Mouse (Mus musculus): ENCODE data around the gene Tmem251.

Gene Tmem251

DNA sequence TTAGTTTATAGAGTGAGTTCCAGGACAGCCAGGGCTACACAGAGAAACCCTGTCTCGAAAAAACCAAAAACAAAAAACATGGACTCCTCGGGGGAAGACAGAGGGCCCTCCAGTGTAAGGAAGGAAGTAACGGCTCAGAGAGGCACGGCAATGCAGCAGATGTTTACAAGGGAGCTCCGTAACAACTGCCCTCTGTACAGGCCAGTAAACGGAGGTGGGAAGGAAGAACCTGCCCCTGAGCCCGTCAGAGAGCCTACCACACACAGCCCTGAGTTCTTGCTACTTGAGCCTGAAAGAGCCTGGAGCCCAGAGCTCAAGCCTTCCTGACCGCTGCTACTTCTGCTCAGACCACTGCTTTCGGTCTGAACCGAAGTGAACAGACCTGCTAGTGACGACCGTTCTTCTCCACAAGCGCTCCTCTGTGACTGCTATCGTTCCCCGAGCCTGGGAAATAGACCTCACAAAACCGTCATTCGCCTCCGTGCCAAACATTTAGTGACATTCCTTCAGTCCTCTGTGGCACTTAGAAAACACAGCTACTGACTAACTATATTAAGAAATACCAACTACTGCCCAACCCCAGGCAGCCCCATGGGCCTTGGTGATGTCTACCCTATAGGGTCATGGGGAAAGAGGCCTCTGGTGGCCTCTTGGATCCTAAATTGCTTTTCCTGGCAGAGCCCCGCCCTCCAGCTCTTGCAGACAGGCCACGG is 30.3 kb upstream of the Tmem251 start:
- no peak for DNase-seq

DNA sequence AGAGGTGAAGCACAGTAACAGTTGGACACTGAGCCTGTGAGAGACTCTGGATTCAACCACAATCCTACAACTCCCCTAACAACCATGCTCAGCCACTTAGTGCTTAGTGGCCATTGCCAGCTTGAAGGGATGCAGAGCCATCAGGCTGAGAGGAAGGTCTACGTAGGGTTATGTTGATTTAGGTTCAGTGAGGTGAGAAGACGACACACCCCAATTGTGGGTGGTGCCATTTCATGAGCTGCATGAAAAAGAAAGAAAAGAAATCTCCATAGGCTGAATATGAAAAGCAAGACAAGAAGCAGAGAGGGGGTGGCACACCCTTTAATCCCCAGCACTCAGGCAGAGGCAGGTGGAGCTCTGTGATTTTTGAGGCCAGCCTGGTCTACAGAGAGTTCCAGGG is 29.4 kb upstream of the Tmem251 start:
- DNase-seq = no peak

DNA sequence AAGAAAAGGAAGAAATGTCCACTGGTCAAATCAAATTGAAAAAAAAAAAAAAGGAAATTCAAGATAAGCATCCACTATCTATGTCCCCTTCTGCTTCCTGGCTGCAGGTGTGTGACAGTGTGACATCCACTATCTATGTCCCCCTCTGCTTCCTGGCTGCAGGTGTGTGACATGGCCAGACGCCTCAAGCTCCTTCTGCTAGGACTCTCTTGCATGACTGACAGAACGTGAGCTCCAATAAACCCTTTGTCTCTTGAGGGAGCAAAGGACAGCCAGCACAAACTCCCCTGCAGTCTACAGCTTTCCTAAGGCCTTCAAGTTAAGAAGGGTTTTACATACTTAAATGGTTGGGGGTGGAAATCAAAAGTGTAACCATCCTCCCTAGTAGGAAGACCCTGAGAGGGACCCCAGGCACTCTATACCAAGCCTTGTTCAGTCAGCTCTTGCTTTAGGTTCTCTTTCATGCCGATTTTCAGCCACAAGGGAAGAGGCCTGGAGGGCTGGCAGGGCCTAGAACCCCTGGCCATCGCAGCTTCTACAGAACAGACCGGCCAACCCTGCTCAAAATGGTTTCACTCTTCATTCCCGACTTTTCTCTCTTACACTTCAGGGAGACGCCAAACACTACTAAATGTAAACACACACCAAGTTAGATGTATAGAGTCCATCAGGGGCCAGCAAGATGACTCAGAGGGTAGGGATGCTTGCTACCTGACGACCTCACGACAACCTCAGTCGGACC is 28.7 kb upstream of the Tmem251 start:
- DNase-seq = no peak

DNA sequence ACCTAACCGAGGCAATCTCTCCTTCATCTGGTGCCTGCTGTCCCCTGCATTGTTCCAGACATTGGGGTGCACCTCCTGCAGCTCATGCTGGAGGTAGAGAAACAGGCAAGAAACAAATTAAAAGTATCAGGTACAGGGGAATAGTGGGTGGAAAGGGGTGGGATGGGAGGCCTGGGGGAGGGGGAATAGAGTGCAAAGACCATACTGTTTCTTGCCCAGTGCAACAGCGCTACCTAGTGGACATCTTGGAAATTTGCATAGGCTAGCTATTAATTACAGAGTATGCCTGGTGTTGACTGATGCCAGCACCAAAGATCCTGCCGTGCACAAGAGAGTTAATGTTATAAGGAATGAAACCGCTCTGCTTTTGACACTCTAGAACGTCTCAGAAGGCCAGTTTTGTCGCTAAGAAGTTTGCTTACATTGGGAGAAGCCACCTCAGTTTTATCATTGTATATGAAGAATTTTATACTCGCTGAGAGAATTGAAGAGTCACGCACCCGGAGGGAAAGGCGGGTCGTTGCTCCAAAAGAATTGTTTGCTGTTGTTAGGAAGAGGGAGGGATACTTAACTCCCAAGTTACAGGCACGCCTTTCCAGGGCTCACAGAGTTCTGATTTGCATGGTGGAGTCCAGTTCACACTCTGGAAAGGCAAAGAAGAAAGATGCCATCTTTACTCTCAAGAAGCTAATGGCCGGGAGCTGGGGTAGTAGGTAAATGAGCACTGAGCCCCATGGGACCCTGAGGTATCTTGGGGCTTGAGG is 23.8 kb upstream of the Tmem251 start:
- peak; percentile 34 for DNase-seq

DNA sequence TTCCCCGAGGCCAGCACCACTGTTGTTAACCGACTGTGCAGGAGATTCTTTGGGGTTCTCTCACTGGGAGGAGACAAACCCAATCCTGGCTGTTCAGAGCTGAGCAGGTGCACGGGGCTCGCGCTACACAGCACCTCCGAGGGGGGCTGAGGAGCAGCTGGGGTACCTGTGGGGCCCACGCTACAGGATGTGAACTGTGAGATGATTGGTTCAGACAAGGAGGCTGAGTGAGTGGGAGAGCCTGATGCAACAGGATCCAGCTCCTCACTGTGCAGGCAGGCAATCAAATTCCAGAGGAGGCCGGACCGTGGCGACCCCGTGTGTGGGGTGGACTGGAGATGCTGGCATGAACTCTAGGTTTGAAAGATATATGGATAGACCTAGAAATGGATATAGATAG is 21.1 kb upstream of the Tmem251 start:
- DNase-seq = no peak

DNA sequence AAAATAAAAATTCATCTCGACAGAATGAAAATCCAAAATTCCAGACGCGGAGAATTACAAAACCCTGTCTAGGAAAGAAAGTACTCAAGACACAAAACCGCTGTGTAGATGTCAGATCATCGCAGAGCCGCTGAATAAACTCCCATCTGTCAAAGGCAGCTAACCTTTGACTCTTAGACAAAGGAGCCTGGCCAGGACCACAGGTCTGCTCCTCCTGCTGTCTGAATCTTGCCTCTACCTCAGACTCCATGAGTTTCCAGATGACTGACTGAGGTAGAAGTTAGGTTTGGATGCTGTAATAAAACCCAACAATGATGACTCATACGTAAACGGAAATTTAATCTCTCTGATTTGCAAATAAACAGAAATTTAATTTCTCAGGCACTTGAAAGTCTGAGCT is 20.6 kb upstream of the Tmem251 start:
- DNase-seq = no peak

DNA sequence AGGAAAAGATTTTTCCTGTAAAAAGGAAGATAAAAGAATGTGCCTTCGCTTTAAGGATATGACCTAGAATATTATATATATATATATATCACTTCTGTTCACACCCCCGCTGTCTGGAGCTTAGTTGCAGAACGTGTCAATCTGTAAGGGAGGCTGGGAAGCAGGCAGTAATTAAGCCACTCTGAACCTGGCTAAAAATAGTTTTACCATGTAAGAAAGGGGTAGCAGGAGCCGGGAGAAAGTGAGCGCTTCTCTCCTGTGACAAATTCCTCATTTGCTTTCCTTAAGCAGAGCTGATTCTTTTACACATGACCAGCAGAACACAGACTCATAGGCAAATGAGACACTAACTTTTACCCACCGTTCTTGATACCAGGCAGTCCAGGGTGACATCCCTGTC is 19.7 kb upstream of the Tmem251 start:
- no peak for DNase-seq

DNA sequence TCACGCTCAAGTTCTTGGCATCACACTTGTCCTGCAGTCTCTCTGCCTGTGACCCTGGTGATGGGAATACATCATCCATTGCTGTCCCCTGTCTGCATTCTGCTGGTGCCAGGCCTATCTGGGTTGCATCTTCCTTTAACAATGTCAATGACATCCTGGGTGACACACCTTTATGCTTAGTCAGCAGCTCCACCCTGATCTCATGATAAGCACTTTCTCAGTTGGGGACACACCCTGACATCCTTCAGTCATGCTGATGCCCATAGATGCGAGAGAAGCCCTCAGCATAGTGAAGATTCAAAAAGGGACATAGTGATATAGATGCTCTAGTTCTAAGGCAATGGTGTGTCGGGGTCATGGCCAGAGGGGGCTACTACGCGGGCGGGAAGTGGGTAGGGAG is 18.4 kb upstream of the Tmem251 start:
- no peak for DNase-seq

DNA sequence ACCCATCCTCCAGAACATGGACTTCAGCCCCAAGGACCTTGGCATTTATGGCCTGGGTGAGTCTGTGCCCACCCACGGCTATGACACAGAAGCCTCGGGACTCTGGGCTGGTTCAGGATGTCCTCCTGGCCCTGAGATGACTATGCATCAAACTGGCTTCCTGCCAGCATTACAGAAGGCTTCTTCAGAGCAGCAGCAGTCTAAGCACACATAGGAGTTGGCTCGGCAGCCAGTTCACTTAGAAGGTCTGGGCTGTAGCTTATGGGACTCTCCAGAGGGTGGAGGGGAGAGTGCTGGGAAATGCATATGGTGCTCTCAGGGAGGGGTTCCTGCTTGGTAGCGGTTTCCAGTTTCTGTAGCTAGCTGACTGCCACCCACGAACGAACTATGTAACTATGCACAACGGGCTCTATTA is 17.8 kb upstream of the Tmem251 start:
- DNase-seq = no peak

DNA sequence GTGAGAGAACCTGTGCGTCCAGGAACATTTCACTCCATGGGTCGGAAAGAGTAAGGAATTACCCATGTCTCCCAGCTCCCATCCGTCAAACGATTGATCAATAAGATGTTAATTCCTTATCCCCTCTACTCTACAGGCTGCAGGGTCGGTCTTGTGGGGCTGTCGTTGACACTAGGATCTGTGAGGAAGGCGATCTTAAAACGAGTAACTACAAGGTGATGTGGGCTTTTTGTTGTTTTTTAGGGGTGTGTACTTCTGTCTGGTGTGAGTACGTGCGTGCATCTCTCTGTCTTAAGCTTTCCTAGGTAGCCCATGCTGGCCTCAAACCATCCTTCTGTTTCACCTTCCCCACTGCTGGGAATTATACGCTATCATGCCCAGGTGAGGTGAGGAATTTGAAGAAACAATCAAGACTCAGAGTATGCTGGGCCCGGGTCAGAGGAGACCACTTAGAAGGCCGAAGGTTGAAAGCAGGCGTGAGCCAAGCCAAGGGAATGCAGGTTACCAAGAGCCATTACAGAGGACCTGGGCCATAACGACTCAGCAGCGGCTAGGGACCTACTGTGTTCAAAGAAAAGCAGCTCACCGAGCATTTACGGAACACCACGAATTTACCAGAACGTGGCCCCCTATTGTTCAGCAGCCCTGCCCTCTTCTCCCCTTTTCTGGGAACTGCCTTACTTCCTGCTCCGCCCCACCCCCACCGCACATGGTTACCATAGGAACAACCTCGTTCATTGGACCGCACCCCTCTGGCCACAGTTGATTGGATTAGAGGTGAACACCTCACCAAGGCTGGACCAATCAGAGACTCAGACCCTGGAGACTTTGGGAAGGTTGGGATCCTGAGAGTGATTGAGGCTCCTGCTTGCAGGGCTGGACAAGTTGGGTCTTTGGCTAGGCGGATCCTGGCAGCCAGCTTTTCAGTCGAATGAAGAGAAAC is 13.4 kb upstream of the Tmem251 start:
- peak; percentile 81 for DNase-seq

DNA sequence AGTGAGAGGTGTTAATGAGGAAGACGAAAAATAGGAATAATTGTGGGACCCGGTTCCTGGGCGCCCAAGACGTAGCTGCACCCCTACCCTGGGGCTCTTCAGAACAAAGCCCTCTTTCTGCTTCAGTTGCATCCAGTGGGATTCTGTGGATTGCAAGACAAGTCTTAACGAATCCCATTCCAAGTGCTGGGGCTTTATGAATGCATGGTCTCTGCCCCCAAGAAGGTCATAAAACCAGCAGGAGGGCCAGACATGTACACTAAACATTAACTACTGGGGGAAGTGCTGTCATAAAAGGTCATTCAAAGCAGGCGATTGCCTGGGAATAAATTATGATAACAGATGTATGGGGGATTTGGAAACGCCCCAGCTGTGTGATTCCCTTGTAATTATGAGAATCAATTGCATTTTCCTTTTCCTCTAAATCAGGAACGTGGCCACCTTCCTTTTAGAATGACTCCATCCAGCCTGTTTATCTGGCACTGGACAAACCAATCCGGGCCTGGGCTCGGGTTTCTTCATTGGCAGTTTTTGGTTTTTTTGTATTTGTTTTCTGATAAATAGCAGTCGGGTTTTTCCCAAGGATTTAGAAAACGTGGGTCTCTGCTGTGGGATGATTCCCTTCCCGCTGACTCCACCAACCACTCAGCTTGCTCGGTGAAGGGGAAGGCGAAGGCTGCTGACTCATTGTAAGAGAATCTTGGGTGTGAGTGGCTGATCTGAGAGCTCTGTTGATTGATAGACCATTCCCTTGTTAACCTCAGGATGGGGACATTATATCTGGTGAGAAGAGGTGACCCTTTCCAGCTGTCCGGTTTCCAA is 12.6 kb upstream of the Tmem251 start:
- DNase-seq = peak; percentile 61

DNA sequence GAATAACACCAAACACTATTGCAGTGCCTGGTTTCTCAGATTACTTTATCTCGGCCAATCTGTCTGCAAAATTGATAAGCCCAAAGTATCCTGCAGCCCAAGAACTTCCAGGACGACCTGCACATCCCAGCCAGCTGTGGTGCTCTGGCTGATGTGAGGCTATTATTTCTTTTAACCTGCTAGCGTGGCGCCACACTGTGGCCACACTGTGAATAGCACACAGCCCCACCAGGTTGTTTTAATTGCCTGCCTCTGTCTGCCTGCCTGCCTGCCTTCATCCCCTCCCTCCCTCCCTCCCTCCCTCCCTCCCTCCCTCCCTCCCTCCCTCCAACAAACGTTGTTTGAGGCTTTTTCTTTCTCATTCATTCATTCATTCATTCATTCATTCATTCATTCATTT is 10.2 kb upstream of the Tmem251 start:
- peak; percentile 73 for DNase-seq

DNA sequence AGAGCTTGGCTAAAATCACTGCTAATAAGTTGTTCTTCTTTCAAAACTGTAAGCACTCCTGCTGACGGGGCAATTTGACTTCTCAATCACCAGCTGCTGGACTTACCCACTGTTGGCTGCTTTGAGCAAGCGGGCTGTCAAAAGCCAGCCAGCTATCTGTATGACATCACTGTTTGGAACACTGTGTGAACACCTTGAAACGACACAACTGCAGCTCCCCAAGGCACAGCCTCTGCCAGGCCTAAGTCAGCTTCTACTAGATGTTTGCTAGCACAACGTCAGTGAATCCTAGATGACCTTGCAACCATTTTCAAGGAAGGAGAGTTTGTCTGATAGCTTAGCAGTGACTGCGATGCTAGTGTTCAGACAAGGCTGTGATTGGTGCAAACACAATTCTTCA is 4.5 kb upstream of the Tmem251 start:
- DNase-seq = no peak

DNA sequence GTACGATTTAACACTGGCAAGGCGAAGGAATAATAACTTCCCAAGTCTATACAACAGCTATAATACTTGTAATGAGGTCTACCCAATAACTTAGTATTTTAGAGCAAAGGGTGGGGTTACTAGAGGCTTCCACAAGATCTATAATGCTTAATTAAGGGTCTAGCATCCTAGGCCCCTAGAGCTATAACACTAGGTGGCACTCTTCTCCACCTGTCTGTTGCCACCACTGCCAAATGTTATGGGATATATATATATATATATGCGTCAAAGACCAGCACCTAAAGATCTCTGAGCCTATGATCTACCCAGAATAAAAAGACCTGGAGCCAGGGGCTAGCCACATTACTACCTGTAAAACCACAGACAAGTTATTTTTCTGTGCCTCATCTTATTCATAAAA is 3.3 kb upstream of the Tmem251 start:
- DNase-seq = no peak

DNA sequence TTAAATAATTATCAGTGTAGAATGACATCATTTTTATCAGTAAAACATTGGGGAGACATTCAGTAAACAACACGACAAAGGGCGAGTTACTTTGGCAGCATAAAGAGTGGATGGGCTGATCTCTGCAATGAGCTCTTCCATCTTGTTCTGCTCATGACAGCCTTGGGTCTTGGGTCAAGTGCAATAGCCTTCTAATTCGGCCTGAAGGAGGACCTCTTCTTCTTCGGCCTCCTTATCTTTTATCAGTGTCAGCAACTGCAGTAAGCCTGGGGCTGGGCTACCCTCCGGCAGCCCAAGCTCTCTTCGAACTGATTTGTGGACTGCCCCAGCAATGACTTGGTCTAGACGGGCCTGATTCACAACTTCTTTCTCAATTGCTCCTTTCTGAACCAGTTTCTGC is 1.5 kb upstream of the Tmem251 start:
- no peak for DNase-seq

DNA sequence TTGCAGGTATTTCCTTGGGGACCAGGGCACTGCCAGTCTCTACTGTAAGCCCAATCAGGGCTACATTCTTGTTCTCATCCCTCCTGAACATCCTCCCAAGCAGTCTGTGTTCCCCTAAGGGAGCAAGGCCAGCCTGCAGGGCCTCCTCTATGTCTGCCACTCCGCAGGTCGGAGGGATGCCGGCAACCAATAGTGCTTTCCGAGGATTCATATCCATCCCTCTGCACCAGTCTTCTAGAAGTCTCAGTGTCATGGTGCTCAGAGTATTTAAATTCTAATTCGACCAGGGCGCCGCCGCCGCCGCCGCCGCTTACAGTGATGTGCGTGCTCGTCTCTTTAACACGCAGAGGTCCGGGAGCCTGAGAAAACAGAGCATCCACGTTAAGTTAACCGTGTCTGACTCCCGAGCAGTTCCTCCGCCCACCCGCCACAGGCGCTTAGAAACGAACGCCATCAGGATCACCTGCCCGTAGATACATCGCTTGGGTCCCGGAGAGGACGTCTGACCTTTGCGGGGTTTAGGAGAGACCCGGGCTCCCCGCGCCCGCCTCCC is 450 bp upstream of the Tmem251 start:
- DNase-seq = no peak

DNA sequence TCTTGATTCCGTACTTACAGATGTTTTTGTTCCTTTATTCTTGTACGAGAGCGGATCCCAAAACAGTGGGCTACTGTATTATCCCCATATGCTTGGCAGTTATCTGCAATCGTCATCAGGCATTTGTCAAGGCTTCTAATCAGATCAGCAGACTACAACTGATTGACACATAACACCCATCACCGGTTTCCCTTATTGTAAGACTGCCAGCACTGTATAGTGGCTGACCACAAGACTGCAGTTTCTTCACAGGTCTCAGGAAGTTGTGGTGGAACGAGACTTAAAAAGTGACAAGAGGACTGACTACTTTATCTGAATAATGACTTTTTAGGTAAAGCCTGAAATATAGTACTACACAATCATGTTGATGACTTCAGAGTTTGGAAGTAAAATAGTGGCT is 1.3 kb downstream of the Tmem251 start:
- DNase-seq = no peak

DNA sequence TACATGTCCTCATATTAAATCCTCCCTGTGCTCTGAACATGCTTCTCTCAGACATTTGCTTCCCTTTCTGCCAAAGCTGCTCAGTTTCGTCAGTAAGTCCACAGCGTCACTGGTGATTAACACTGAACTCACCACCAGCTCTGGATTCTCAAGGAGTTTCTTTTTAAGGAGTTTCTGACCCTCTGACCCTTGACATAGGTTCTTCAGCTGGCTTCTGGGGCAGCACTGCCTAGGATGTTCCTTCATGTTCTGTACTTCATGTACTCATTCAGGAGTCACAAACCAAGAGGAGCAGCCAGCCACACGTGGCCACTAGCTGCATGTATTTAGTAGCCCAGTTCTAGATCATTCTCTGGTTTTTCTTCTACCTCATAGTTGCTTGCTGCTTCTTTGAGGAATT is 4.7 kb downstream of the Tmem251 start:
- no peak for DNase-seq

DNA sequence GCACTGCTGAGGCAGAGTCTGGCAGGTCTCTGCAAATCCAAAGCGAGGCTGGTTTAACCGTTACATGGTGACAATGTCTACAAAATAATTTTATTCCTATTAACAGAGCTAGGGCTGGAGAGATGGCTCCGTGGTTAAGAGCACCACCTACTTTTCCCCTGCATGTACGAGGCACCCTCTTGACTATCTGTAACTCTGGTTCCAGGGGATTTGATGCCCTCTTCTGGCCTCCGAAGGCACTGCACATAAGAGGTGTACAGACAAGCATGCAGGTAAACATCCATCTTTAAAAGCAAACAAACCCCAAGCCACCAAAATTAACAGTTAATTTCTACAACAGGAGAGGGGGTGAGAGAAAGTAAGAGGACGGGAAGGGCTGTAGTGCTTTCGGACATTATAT is 12.7 kb downstream of the Tmem251 start:
- DNase-seq = peak; percentile 43

DNA sequence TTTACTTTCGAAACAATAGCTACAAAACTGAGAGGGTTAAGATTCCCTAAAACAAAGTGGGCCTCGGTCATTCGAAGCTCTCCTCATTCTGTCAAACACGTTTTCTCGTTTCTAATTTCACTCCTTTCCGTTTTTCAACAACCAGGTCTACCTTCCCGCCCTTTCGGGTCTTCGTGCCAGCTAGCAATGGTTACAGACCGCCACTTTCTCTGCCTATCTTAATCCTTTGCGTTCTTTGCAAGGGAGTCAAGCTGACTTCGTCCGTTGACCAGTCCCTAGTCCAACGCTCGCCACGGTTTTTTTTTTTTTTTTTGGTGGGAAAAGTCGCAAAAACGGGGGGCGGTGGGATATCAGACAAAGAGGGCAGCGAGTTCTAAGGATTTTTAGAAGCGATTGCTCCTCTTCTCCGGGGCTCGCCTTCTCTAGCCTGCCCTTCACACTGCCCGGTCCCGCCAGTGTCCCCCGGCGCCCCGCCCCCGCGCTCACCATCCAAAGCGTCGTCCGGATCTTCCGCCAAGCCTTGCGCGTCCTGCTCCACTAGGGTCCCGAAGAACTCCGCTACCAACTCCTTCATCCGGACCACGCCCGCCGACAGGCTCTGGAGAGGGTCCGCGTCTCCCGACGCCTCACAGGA is 13.6 kb downstream of the Tmem251 start:
- no peak for DNase-seq
